Mouse (Mus musculus) cerebellum, adult 2 months (tissue): ENCODE data around the gene Asgr1.

Experiments used
- CTCF ChIP-seq: fragments of 200-500 bp; IDR thresholded peaks from 2 replicates; pipeline ENCODE4 v1.5.1; 2011; ENCODE audit warnings: low read depth, mild to moderate bottlenecking, control low read depth, low read length, moderate library complexity, borderline replicate concordance; ENCODE audit not compliant: insufficient read depth
- POLR2A ChIP-seq: fragments of 200-500 bp; IDR thresholded peaks from 2 replicates; pipeline ENCODE4 v1.6.1; 2011; ENCODE audit warnings: low read length, control low read depth, borderline replicate concordance; ENCODE audit not compliant: insufficient read depth

GRCm38 (mm10) chr11:70043665-70044064 lies 10.2 kb upstream of the Asgr1 start:
- TF ChIP-seq CTCF (no peak), POLR2A (no peak)
